Mouse (Mus musculus) lung, embryonic 15.5 days (tissue): ENCODE data around the gene Tfcp2. TPM values are rescaled to one million over a fixed set of nuclear protein-coding genes. Genes with fewer than 3 reads are reported as not detected.

Experiments
- ATAC-seq: fragments of 200-750 bp; cut with Nextera tagmentation; 2 replicates; pipeline ENCODE4 v1.8.0; 2017; ENCODE audit warnings: moderate number of reproducible peaks, borderline replicate concordance; ENCODE audit not compliant: low FRiP score, low TSS enrichment; ENCODE audit errors: extremely low read depth
- H3K27ac ChIP-seq: fragments of 300-500 bp; sonication (generic); 2 replicates; pipeline ENCODE4 v1.5.1; 2015; ENCODE audit warnings: moderate library complexity, mild to moderate bottlenecking, inconsistent platforms
- H3K27me3 ChIP-seq: fragments of 300-500 bp; sonication (generic); 2 replicates; pipeline ENCODE4 v1.6.1; 2015; ENCODE audit warnings: inconsistent platforms
- H3K36me3 ChIP-seq: fragments of 300-500 bp; sonication (generic); 2 replicates; pipeline ENCODE4 v1.6.1; 2015; ENCODE audit warnings: inconsistent platforms
- H3K4me1 ChIP-seq: fragments of 300-500 bp; sonication (generic); 2 replicates; pipeline ENCODE4 v1.6.1; 2015; ENCODE audit warnings: inconsistent platforms
- H3K4me2 ChIP-seq: fragments of 300-500 bp; sonication (generic); 2 replicates; pipeline ENCODE4 v1.6.1; 2015; ENCODE audit warnings: inconsistent platforms, mild to moderate bottlenecking, moderate library complexity
- H3K4me3 ChIP-seq: fragments of 300-500 bp; sonication (generic); 2 replicates; pipeline ENCODE4 v1.5.1; 2015; ENCODE audit warnings: mild to moderate bottlenecking, inconsistent platforms
- H3K9ac ChIP-seq: fragments of 300-500 bp; sonication (generic); 2 replicates; pipeline ENCODE4 v1.6.1; 2015; ENCODE audit warnings: inconsistent platforms
- H3K9me3 ChIP-seq: fragments of 300-500 bp; sonication (generic); 2 replicates; pipeline ENCODE4 v1.6.1; 2016; ENCODE audit warnings: inconsistent platforms
- WGBS: fragments of 180-500 bp; shearing (Covaris S2); methylation state at CpG from one replicate; pipeline ENCODE4 v1.1.7; 2015; 5-methylcytosine and 5-hydroxymethylcytosine counted together
- polyA plus RNA-seq: library from polyadenylated mRNA; unstranded; fragments of >200 nt; fragmentation: Nextera tagmentation; extraction: Ambion mirVana; gene quantifications from 2 replicates; pipeline ENCODE4 v1.2.1, GENCODE M21; 2015

The Tfcp2 gene
- polyA plus RNA-seq = 24.1 and 27.3 TPM in 2 replicates

GRCm38 (mm10) chr15:100551326-100552307 lies at the start of gene Tfcp2:
Gene Tfcp2 (minus strand): TSS chr15:100552008.
- Histone ChIP-seq H3K4me1 (peaks cover 17% of the 10 kb centered on the region), H3K9me3 (no peaks in the 10 kb centered on the region), H3K27ac (peak within 1 kb of the TSS; percentile 94), H3K27me3 (no peaks in the 10 kb centered on the region), H3K4me2 (peak within 1 kb of the TSS; percentile 79), H3K9ac (peak within 1 kb of the TSS; percentile 85), H3K36me3 (peaks cover 10% of the 10 kb centered on the region), H3K4me3 (peak within 1 kb of the TSS; percentile 82)
- ATAC-seq = peak; percentile 99
- WGBS = 1% methylated on average over 84 of the region's 84 CpGs

- Histone ChIP-seq H3K27me3 (peaks cover 34% of the 10 kb centered on the region), H3K9me3 (no peaks in the 10 kb centered on the region), H3K9ac (peak overlapping the region; percentile 10; the same call in 1 of the 2 replicates), H3K4me2 (peak overlapping the region; percentile 99), H3K4me1 (peaks cover 32% of the 10 kb centered on the region), H3K36me3 (no peaks in the 10 kb centered on the region), H3K27ac (no peak overlapping the region), H3K4me3 (peak overlapping the region; percentile 92)
- 19% methylated on average over 21 of the region's 21 CpGs for WGBS
- ATAC-seq = no peak
These were observed 49.0 kb upstream of the Tfcp2 start for GRCm38 (mm10) chr15:100600696-100601272.

- 1% methylated on average over 34 of the region's 35 CpGs for WGBS
- H3K27ac ChIP-seq = peak overlapping the region; percentile 33; the same call in 1 of the 2 replicates
- no peaks in the 10 kb centered on the region for H3K9me3 ChIP-seq
- peaks cover 28% of the 10 kb centered on the region for H3K27me3 ChIP-seq
- peak; percentile 66 for ATAC-seq
- H3K4me1 ChIP-seq = peaks cover 32% of the 10 kb centered on the region
- H3K36me3 ChIP-seq = no peaks in the 10 kb centered on the region
- H3K4me3 ChIP-seq = peak overlapping the region; percentile 92
- H3K9ac ChIP-seq = peak overlapping the region; percentile 79
- H3K4me2 ChIP-seq = peak overlapping the region; percentile 99
These were observed 48.4 kb upstream of the Tfcp2 start for GRCm38 (mm10) chr15:100600047-100600695.

GRCm38 (mm10) chr15:100599276-100600046 lies 47.7 kb upstream of the Tfcp2 start, which contains the start of gene Pou6f1:
Gene Pou6f1 (minus strand): TSS chr15:100599984.
- H3K36me3 ChIP-seq = no peaks in the 10 kb centered on the region
- H3K27ac ChIP-seq = peak within 1 kb of the TSS; percentile 62
- under 1% methylated on average over 76 of the region's 76 CpGs for WGBS
- H3K27me3 ChIP-seq = peaks cover 27% of the 10 kb centered on the region
- H3K4me3 ChIP-seq = peak within 1 kb of the TSS; percentile 92
- no peaks in the 10 kb centered on the region for H3K9me3 ChIP-seq
- ATAC-seq = peak; percentile 63
- H3K4me1 ChIP-seq = peaks cover 25% of the 10 kb centered on the region
- peak within 1 kb of the TSS; percentile 99 for H3K4me2 ChIP-seq
- H3K9ac ChIP-seq = peak within 1 kb of the TSS; percentile 79

- no peak; the same call in 1 of the 2 replicates for ATAC-seq
These were observed 47.1 kb upstream of the Tfcp2 start for GRCm38 (mm10) chr15:100598883-100599275.

GRCm38 (mm10) chr15:100598287-100598882 lies 46.6 kb upstream of the Tfcp2 start:
- ATAC-seq = no peak
- Histone ChIP-seq H3K27ac (no peak overlapping the region), H3K27me3 (peaks cover 22% of the 10 kb centered on the region), H3K4me2 (peak overlapping the region; percentile 99), H3K4me3 (peak overlapping the region; percentile 92), H3K36me3 (no peaks in the 10 kb centered on the region), H3K9ac (peak overlapping the region; percentile 79), H3K9me3 (no peaks in the 10 kb centered on the region), H3K4me1 (peaks cover 20% of the 10 kb centered on the region)
- WGBS = 16% methylated on average over 9 of the region's 9 CpGs

More at GRCm38 (mm10) chr15:100598883-100599275, 47.1 kb upstream of the Tfcp2 start:
- H3K27ac ChIP-seq = peak overlapping the region; percentile 62
- peaks cover 27% of the 10 kb centered on the region for H3K27me3 ChIP-seq
- WGBS = under 1% methylated on average over 12 of the region's 12 CpGs
- H3K9me3 ChIP-seq = no peaks in the 10 kb centered on the region
- H3K9ac ChIP-seq = peak overlapping the region; percentile 79
- peaks cover 23% of the 10 kb centered on the region for H3K4me1 ChIP-seq
- peak overlapping the region; percentile 99 for H3K4me2 ChIP-seq
- peak overlapping the region; percentile 92 for H3K4me3 ChIP-seq
- H3K36me3 ChIP-seq = no peaks in the 10 kb centered on the region

GRCm38 (mm10) chr15:100592817-100593216 lies 41.0 kb upstream of the Tfcp2 start:
- Histone ChIP-seq H3K27ac (no peak overlapping the region), H3K9ac (no peak overlapping the region), H3K27me3 (no peaks in the 10 kb centered on the region), H3K36me3 (no peaks in the 10 kb centered on the region), H3K4me3 (no peak overlapping the region), H3K4me1 (no peaks in the 10 kb centered on the region), H3K4me2 (no peak overlapping the region), H3K9me3 (no peaks in the 10 kb centered on the region)
- WGBS = 77% methylated on average over 6 of the region's 6 CpGs
- ATAC-seq = no peak

GRCm38 (mm10) chr15:100590436-100590835 lies 38.6 kb upstream of the Tfcp2 start:
- 50% methylated on average over 8 of the region's 8 CpGs for WGBS
- no peak for ATAC-seq

GRCm38 (mm10) chr15:100588297-100588696 lies 36.5 kb upstream of the Tfcp2 start:
- Histone ChIP-seq H3K9me3 (no peaks in the 10 kb centered on the region), H3K9ac (no peak overlapping the region), H3K4me1 (no peaks in the 10 kb centered on the region), H3K27me3 (no peaks in the 10 kb centered on the region), H3K4me2 (no peak overlapping the region), H3K4me3 (no peak overlapping the region), H3K27ac (no peak overlapping the region), H3K36me3 (no peaks in the 10 kb centered on the region)
- no peak for ATAC-seq
- WGBS = 84% methylated on average over 6 of the region's 6 CpGs

More at GRCm38 (mm10) chr15:100590436-100590835, 38.6 kb upstream of the Tfcp2 start:
- Histone ChIP-seq H3K9ac (no peak overlapping the region), H3K36me3 (no peaks in the 10 kb centered on the region), H3K4me2 (no peak overlapping the region), H3K27me3 (no peaks in the 10 kb centered on the region), H3K27ac (no peak overlapping the region), H3K4me1 (no peaks in the 10 kb centered on the region), H3K9me3 (no peaks in the 10 kb centered on the region), H3K4me3 (no peak overlapping the region)

GRCm38 (mm10) chr15:100587166-100587565 lies 35.4 kb upstream of the Tfcp2 start:
- 64% methylated on average over 4 of the region's 4 CpGs for WGBS
- no peak for ATAC-seq
- no peak overlapping the region for H3K9ac ChIP-seq

More at GRCm38 (mm10) chr15:100587166-100587565, 35.4 kb upstream of the Tfcp2 start:
- Histone ChIP-seq H3K4me2 (no peak overlapping the region), H3K27me3 (no peaks in the 10 kb centered on the region), H3K4me3 (no peak overlapping the region), H3K36me3 (no peaks in the 10 kb centered on the region), H3K9me3 (no peaks in the 10 kb centered on the region), H3K4me1 (no peaks in the 10 kb centered on the region), H3K27ac (no peak overlapping the region)
